Mouse (Mus musculus) CD8-positive naive resting alpha-beta T cell, adult 2 months (primary cell): Measurements from ENCODE around the gene Tas1r1.

Experiments used
- DNase-seq, 2 experiments: peaks; one replicate each; pipeline ENCODE4 v3.0.0; 2022; ENCODE audit warnings: low read depth in 2 of 2, low spot score in 2 of 2

Gene Tas1r1

GRCm38 (mm10) chr4:151989110-151989488 lies 49.3 kb downstream of the Tas1r1 start:
- no peak for DNase-seq

GRCm38 (mm10) chr4:151988342-151989109 lies 49.8 kb downstream of the Tas1r1 start, which contains the start of gene Thap3:
TSS of gene Thap3 (minus strand) at chr4:151988997.
- DNase-seq = peak; percentile 68 to 75

DNA sequence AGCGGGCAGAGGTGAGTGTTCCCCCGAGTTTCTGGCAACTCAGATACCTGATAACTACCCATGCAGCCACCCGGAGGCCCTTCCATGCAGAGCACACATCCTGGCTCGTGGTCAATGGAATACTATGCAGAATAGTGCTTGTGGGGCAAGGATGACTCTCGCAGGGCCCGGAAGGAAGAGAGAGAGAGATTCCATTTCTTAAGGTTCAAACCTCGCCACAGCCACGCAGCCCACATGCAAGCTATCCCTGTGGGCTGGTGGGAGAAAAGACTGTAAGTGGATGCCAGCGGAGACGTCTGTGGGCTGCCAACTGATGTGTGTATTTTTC lies 50.4 kb downstream of the Tas1r1 start:
- DNase-seq = no peak

- no peak for DNase-seq
Observed at GRCm38 (mm10) chr4:151986650-151987049, 51.7 kb downstream of the Tas1r1 start.

- peak in 1 of 2 experiments; percentile 27 for DNase-seq
Observed at GRCm38 (mm10) chr4:151985886-151986285, 52.5 kb downstream of the Tas1r1 start.

- no peak for DNase-seq
Observed at GRCm38 (mm10) chr4:151983560-151983959, 54.8 kb downstream of the Tas1r1 start.

GRCm38 (mm10) chr4:151983043-151983442 lies 55.3 kb downstream of the Tas1r1 start:
- DNase-seq = no peak

GRCm38 (mm10) chr4:151981363-151981762 lies 57.0 kb downstream of the Tas1r1 start:
- peak; percentile 73 to 79 for DNase-seq

DNA sequence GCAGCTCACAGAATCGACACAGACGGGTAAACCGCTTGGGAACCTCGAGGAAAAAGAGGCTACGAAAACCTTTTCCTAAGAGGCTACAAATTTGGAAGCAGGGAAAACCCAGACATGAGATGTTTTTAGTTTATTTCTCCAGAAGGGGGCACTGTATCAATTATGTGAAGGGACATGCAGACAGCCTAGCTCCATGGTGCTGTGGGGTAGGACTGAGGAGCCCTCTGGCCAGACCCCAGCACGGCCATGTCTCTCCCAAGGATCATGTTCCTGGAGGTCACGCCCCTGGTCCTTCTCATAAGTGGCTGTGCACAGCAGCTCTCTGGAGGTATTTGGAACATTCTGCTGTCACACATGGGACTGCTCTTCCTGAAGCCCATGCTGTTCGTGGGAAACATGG lies 57.7 kb downstream of the Tas1r1 start:
- DNase-seq = no peak
